Mouse (Mus musculus) left cerebral cortex, postnatal 25 days (tissue): ENCODE measurements around the gene Ubqln1. TPM values are rescaled to one million over a fixed set of nuclear protein-coding genes. Genes with fewer than 3 reads are reported as not detected.
"Not testable (repeated sequence)": the region's sequence is repeated elsewhere in the genome, so short reads cannot be mapped to it uniquely, and the experiment has no call there.

Source experiments
- DNase-seq, 2 experiments: peaks; one replicate each; pipeline ENCODE4 v3.0.0; 2022; ENCODE audit warnings: low spot score in 2 of 2, mixed read lengths in 1 of 2
- intact Hi-C: fragments of 180-260 bp; cut with DNase I; formaldehyde crosslinking; loops from one replicate; pipeline ENCODE4 v1.15.1; 2025
- total RNA-seq, 2 experiments: library from RNA; stranded (reverse); gene quantifications; 2 replicates each; pipeline ENCODE4 v1.2.3; 2021

The Ubqln1 gene
- total RNA-seq, 2 experiments from 2014 or later: 141 TPM

- peak; percentile 84 to 94 for DNase-seq
- intact Hi-C loops: loop anchor here (2.0 to 10.0 kb wide), 4 partner anchors 74 to 429 kb away; no protein-coding TSS in a partner anchor
These were observed 57.1 kb downstream of the Ubqln1 start for GRCm38 (mm10) chr13:58158099-58158912.

- intact Hi-C loops: loop anchor here (2.0 to 10.0 kb wide), 4 partner anchors 75 to 430 kb away; no protein-coding TSS in a partner anchor
- DNase-seq: peak; percentile 79 to 84
These were observed 57.9 kb downstream of the Ubqln1 start, which contains the start of gene Idnk for GRCm38 (mm10) chr13:58157447-58158098. Gene Idnk, plus strand, starts transcription at chr13:58157649.

- DNase-seq: no peak
- intact Hi-C loops: loop anchor here (5.0 to 10.0 kb wide), 2 partner anchors 388 to 430 kb away; no protein-coding TSS in a partner anchor
These were observed 58.4 kb downstream of the Ubqln1 start for GRCm38 (mm10) chr13:58157036-58157435.

GRCm38 (mm10) chr13:58156031-58156430 is 59.4 kb downstream of the Ubqln1 start:
- DNase-seq: no peak
- intact Hi-C loops: loop anchor here (5.0 to 10.0 kb wide), 2 partner anchors 389 to 431 kb away; no protein-coding TSS in a partner anchor

- intact Hi-C loops: loop anchor here (10.0 kb wide), 1 partner anchor 394 kb away; no protein-coding TSS in a partner anchor
- no peak for DNase-seq
These were observed 65.0 kb downstream of the Ubqln1 start for GRCm38 (mm10) chr13:58150442-58150841.

- DNase-seq: no peak
- intact Hi-C loops: loop anchor here (10.0 kb wide), 1 partner anchor 395 kb away; no protein-coding TSS in a partner anchor
These were observed 65.8 kb downstream of the Ubqln1 start for GRCm38 (mm10) chr13:58149629-58150028.

GRCm38 (mm10) chr13:58149033-58149558 is 66.4 kb downstream of the Ubqln1 start:
- peak in 1 of 2 experiments; percentile 14 for DNase-seq
- intact Hi-C loops: no loop called here

- intact Hi-C loops: no loop called here
- DNase-seq: peak; percentile 26 to 50
These were observed 67.1 kb downstream of the Ubqln1 start for GRCm38 (mm10) chr13:58148256-58148831.

- DNase-seq: no peak
- intact Hi-C loops: no loop called here
These were observed 67.7 kb downstream of the Ubqln1 start for GRCm38 (mm10) chr13:58147760-58148159.

GRCm38 (mm10) chr13:58146603-58147002 is 68.8 kb downstream of the Ubqln1 start:
- DNase-seq, intact Hi-C loops: not testable (repeated sequence)

GRCm38 (mm10) chr13:58131692-58132091 is 83.8 kb downstream of the Ubqln1 start:
- no peak for DNase-seq
- intact Hi-C loops: no loop called here

GRCm38 (mm10) chr13:58129687-58130246 is 85.7 kb downstream of the Ubqln1 start:
- DNase-seq: no peak
- intact Hi-C loops: no loop called here

GRCm38 (mm10) chr13:58128768-58129671 is 86.4 kb downstream of the Ubqln1 start:
- intact Hi-C loops: no loop called here
- DNase-seq: peak; percentile 95 to 97

GRCm38 (mm10) chr13:58128396-58128767 is 87.1 kb downstream of the Ubqln1 start, which contains the start of gene Hnrnpa0:
Gene Hnrnpa0, minus strand, starts transcription at chr13:58128556.
- intact Hi-C loops: no loop called here

GRCm38 (mm10) chr13:58127766-58128361 is 87.6 kb downstream of the Ubqln1 start:
- intact Hi-C loops: no loop called here
- DNase-seq: peak; percentile 64 to 80

More at GRCm38 (mm10) chr13:58128396-58128767, 87.1 kb downstream of the Ubqln1 start, which contains the start of gene Hnrnpa0:
- peak; percentile 94 to 95 for DNase-seq

GRCm38 (mm10) chr13:58126862-58127765 is 88.3 kb downstream of the Ubqln1 start:
- DNase-seq: no peak
- intact Hi-C loops: no loop called here
